Mouse (Mus musculus) adrenal gland, postnatal 4 days (tissue): Measurements from ENCODE around the gene Tmed10. TPM values are rescaled to one million over a fixed set of nuclear protein-coding genes. Genes with fewer than 3 reads are reported as not detected.

Experiments
- DNase-seq, 2 experiments: peaks; one replicate each; pipeline ENCODE4 v3.0.0; 2021 to 2022; ENCODE audit warnings: low spot score in 2 of 2, mixed read lengths in 2 of 2
- total RNA-seq, 2 experiments: library from RNA; stranded (reverse); gene quantifications; 2 replicates each; pipeline ENCODE4 v1.2.3; 2021

Tmed10 gene
- total RNA-seq, 2 experiments from 2014 or later = 290 to 301 TPM

DNA sequence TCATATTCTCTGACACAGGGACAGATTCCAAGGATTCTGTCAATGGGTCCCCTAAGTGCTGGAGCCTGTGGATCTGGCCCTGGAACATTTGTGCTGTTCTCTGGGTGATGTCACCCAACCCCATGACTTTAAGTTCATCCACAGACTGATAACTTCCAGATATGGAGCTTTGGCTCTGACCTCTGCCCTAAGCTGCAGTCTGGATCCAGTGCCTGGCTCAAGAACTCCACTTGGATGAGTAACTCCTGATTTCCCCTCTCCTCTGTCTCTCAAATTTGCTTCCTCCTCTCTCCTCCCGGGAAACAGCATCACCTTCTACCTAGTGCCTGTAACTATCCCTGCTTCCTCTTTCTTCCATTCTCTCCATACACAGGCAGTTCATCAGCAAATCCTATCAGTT, 5.7 kb upstream of the Tmed10 start:
- no peak for DNase-seq

DNA sequence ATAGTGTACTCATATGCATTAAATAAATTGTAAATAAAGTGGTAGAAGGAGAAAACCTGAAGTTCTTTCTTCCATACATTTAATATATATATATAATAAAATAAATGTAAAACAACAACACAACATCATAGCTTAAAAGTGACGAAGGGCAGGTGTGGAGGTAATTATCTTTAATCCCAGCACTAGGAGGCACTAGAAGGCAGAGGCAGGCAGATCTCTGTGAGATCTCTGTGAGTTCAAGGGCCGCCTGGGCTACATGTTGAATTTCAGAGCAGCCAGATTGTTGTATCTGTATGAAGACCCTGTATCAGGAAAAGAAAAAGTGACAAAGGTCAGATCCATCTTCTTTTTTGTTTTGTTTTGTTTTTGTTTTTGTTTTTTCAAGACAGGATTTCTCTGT, 3.6 kb upstream of the Tmed10 start:
- no peak for DNase-seq

DNA sequence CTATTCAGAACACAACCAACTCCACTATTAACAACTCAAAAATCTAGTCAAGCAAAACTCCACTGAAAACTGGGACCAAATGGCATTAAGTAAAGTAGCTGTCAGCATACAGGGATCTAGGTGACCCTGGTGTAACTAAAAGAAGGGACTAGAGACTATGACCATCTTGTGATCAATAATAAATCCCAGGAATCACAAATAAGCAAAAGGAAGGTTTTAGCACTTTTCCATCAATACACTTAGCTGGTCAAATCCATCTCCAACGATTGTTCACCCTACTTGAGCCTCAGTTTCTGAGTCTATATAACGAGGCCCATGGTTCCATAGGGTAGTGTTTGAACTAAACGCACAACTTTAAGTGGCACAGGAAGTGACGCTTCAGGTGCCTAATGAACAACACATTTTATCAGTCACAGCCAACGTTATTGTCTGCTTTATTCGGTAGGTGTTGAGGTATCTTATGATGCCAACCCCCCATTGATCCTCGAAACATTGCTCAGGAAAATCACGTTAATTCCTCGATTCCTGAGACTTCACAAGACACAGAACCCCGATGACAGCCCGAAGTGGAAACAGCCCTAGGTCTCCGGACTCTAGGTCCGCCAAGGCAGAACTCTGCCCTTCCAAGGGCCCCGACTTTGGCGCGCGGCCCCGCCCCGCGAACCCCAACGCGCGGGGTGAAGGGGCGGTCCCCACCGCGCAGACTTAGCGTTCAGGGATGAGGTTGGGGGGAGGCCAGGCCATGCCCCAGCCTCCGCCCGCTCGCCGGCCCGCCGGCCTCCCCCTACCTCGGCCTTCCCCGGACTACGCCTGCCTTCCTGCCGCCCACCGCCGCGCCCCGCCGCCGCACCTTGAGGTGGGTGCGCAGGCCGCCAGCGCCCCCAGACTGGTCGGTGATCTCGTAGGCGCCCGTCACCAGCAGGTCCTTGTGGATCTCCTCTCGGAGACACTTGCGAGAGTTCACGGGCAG, 771 bp downstream of the Tmed10 start:
- peak; percentile 47 to 60 for DNase-seq

DNA sequence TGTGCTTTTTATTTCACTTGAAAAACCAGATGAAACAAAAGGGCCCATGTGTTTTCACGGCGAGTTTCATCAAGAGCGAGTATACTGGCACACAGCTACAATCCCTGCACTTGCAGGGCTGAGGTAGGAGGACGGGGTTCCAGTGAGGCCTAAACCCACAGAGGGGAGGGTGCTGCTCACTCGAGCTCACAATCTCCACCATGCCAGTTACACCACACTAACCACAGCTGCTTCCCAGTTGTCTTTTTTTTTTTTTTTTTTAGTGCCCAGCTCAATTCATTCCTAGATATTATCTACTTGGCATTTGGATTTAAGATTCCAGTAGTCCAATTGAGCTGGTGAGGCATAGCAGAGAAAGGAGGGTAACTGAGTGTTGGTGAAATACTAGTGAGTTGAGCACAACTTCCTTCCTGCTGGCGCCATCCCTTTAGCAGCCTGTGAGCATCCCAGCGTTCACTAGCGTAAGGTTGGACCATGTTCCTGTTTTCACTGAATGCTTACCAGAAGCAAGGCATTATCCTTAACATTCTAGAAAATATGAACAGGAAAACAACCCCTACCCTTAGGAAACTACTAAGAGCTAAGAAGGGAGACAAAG, 2.5 kb downstream of the Tmed10 start:
- DNase-seq = no peak

DNA sequence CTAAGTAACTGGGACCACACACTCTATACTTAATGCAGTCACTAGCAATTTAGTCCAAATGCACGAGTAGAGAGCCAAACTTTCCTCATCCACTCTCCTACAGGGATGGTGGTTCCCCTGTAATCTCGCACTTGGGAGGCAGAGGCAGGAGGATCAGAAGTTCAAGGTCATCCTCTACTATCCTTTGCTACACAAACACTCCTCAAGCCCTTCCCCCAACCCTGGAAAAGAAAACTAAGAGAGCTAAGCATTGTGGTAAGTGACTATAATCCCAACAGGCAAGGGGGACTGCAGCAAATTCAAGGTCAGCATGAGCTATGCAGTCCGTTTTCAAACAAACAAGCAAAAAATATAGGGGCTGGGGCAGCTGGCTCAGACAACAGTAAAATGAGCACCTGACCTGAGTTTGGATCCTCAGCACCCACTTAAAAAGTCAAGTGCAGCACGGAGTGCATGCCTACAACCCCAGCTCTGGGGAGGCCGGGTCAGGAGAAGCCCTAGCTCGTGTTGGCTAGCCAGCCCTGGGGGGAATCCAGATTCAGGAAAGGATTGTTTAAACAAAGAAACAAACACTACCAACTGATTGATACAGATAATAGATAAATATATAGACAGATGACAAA, 6.1 kb downstream of the Tmed10 start:
- no peak for DNase-seq

DNA sequence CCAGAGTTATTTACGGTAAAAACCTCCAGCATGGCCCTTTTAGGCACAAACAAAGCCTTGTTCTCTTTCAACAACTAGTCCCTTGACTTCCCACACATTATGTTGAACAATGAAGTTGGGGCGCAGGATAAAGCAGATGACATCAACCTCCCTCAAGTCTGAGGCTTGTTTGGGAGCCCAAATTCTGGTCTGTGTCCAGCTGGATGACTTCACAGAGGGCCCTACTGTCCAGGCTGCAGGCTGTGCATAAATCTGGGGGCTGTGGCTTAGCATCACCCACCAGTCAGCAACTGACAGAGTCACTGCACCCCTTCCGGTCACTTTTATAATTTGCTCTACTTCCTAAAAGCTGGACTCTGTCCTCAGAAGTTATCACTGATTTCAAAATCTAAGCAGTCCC, 8.4 kb downstream of the Tmed10 start:
- no peak for DNase-seq

DNA sequence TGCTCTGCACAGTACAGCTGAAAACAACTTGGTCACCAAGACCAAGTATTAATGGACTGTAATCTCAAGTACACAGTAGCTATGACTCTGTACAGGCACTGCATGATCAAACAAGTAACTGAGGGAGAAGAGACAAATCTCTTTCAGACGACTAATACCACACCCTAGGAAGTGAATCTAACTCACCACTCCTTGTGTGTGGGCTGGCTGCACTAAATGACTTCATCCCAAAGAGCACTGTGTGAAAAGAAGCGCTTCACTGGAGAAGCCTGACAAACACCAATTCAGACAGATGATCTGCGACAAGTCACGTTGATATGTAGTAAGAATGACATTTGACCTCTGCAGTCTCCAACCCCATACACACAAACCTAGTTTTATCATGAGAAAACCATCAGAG, 12.1 kb downstream of the Tmed10 start:
- DNase-seq = no peak

DNA sequence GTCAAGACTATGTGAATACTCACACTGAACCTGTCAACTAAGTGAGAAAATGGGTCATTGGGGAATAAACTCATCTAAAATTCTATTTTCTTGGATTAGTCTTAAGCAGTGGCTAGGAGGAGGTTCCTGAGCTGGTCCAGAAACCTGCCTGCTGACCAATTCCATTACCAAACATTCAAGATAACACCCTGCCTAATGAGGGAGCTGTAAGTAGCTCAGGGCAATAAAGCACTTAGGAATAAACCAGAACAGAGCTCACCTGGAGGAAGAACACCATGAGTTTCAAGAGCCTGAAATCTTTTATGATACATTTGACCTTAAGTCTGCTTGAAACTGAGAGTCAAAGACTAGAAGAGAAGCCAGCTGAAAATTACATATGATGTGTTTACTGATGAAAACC, 13.1 kb downstream of the Tmed10 start:
- DNase-seq = no peak

DNA sequence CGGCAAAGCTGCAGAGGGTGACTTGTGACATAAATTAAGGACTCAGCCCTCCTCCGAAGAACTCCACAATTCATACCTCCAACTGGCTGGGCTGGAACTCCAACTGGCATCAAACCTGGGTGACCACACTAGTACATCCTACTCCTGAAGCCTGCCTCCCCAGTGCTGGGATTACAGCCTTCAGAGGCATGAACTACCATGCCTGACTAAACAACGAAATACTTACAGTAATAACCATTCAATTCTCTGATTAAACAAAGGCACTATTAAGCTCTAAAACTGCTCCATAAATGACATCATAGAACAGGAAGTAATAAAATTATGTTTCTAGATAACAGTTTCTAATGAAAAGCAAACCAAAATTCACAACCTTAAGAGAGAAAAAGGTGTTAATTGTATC, 13.5 kb downstream of the Tmed10 start:
- no peak for DNase-seq

DNA sequence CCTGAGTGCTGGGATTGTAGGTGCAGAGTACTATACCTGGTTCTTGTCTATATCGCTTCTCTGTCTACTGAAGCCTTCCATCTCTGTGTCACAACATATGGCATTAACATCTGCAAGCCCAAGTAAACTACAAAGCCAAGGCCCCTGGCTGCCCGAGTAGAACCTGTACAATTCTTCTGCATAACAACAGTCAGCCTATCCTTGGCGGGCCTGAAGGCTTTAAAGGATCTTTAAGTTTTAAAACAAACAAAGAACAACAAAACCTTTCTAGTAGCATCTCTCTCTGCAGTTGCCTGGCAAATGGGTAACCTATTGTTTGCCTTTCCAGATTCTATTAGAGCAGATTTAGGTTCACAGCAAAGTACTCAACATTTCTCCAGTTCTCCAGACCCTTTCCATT, 20.6 kb downstream of the Tmed10 start:
- DNase-seq = no peak

DNA sequence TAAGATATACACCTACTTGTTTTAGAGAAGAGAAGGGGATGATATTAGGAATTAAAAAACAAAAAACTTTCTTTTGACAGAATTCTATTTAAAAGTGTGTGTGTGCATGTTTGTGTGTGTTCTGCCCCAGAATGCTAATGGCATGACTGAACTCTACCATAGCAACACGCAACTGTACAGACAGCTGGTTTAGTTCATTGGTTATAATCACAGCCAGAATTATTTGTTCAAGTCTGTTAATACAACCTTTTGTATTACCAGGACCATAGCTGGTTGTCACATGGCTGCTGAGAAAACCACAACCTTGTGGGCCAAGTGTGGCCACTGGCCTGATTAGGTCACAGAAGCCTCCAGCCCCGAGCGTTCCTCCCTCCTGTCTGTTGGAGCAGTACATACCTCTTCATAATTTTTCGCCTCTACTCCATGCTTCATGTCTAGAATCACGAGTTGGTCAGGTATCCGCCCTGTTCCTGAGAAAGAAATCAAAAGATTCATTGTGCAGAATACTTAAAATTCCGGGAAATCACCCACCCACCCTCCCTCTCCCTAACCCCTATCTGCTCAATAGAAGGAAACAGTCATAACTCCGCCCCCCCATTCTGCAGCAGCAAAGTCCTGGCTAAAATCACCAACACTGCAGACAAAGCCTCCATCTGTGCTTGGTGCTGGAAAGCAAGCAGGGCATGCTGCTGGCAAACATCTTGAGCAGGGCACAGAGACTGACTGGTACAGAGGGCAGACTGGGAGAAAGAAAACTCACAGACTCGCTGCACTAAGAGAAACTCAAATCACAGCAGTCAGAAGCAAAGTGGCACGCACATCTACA, 24.0 kb downstream of the Tmed10 start:
- DNase-seq = no peak

DNA sequence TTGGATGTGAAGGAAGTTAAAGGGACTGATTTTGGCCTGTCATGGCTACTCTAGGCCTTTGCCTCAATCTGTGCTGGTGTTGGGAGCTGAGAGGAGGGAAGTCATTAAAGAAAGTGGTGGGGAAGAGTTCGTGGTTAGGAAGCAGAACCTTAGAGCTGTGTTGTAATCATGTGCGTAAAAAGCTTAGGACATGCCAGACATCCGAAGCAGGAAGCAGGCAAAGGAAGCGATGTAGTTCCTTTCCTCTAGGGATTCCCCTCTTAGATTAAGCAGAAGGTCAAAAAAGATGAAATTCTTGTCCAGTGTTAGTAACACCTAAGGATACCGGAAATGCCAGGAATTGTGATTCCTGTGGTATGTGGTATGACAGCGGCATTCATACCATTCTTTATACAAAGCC, 26.3 kb downstream of the Tmed10 start:
- DNase-seq = no peak

DNA sequence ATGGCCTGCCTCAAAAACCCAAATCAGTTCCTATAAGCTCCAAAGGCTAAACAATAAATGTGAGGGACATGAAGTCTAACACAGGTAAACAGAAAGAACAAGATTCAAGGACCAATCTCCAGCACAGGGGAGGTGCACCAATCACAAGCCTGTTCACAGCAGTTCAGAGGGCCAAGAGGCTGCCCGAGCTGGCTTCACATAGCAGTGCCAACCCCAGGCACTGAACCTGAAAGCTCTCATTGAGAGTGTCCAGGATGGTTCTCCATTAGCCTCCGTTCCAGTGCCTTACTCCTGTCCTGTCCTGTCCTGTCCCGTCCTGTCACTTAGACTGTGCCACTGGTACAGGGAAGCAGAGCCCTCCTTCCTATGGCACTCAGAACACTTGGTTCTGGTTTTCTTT, 27.5 kb downstream of the Tmed10 start:
- DNase-seq = no peak

DNA sequence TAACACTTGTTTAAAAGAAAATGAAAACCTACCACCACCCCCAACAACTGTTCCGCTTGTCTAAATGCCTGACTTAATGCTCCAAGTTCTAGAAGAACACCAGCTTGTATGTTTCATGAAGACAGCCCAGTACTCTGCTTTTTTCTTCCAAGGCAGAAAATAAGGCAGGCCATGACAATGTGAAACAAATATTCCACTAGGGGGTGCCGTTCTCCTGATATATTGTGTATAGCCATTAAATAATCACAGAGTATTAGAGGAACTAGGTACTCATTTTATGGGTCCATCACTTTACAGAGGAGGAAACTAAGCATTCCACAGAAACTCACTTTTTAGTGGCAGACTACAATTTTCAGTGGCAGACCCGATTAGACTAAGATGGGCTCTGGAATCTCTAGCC, 28.3 kb downstream of the Tmed10 start:
- DNase-seq = peak in 1 of 2 experiments; percentile 33

DNA sequence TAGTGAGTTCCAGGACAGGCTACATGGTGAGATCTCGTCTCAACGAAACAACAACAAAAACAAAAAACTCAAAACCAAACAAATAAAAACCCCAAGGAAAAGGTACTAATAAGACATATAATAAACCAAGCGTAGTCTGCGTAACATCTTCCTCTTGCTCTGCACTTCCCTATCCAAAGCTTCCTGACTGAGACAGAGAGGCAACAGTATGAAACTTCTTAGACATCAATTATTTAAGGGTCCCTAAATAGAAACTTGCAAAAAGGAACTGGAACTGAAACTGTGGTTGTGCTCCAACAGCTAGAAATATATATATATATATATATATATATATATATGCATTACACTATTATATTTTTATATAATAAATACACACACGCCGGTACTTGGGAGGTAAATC, 29.1 kb downstream of the Tmed10 start:
- DNase-seq = no peak

DNA sequence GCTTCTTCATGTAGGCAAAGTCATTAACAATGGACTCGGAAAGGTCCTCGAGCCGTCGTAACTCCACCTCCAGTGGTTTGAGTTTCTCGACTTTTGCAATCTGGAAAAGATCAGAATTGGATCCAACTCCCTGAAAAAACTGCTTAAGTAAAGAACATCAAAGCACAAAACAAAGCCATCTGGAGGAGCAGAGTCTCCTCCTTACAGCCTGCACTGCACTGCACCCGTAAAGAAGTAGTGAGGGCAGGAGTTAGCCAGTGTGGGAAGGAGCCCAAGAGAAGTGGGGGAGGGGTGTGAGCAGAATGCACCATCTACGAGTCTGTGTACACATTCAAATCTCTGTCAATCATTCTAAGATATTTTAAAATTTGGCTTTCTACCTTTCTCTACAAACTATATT, 30.4 kb downstream of the Tmed10 start:
- DNase-seq = no peak

DNA sequence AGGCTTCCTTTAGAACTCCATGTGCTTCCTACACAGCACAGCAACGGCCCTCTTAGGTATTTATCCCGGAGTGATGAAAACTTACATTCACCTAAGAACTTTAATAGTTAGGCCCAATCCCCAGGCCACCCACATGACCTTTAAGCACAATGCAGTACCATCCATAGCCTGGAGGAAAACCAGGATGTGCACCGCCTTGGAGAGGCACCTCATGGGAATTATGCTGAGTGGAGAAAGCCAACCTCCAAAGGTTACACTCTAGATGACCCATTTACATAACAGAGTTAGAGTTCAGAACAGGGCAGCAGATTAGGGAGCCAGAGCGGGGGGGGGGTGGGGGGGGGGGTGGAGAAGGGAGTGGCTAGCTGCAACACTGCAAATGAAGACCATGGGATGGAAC, 32.3 kb downstream of the Tmed10 start:
- DNase-seq = no peak

DNA sequence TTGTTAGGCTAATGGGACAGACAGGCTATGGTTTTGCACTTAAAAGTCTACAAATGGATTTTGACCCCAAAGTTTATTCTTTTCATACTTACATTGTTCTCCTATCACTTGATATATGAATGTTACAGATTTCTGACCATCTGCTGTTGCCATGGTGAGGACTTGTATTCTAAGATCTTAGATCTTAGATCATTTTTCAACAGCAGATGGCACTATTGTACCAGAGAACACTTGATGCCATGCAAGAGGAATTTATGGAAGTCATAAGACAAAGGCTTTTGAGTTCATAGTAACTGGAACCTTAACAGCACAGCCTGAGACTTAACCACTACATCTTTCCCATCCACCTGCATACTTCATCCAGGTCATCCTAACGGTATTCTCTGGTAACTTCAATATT, 33.5 kb downstream of the Tmed10 start:
- DNase-seq = no peak

DNA sequence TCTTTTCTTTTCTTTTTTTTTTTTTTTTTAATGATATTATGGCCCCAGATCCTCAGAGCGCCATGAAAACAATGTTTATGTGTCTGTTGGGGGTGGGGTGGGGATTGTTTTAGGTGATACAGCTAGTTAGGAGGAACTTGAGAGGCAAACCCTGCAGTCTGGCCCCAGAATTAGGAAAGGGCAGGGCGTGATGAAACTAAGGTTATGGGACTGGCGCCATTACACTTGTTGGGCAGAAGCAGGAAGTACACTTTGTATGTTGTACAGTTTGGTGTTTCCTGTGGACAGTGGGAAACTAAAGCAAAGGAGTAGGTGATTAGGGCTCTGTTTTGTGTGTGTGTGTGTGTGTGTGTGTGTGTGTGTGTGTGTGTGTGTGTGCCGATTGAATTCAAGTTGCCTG, 34.7 kb downstream of the Tmed10 start:
- DNase-seq = no peak

DNA sequence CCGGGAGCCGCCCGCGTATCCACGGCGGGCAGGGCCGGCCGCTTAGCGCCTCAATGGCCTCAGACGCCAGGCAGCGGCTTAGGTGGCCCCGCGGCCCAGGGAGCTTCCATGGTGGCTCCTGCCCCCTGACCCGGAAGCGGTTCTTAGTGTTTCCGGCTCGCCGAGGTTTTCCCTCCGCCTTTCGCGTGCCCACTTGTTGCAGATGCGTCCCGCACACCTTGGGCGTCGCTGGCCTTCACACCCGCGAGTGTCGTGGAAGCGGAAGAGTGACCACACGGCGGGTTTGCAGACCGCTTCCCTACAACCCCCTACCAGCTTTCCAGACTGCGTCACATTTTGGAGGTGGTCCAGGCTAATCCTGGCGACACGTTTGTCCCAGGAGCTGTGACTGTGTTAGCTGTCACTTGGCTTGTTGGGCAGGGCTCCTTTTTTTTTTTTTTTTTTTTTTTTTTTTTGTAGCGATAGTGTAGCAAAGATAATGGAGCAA, 35.4 kb downstream of the Tmed10 start, which contains the start of gene Nek9:
Gene Nek9, minus strand, starts transcription at position 120 of the 487 bp plus-strand sequence.
- peak; percentile 84 to 90 for DNase-seq

DNA sequence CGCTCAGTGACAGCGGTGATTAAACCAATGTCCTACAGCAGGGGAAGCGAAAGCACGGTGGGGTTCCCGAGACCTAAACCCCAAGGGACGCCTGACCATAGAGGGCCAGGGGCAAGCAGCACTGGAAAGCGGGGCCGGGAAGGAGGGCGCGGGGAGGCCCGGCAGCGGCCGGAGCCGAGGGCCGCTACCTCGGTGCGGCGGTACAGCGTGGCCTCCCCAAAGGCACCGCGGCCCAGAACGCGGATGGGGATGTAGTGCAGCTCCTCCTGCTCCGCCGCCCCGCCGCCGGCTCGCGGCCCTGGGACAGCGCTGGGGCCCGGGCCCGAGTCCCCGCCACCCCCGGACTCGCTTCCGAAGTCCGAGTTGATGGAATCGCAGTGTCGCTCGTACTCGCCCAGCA, 35.8 kb downstream of the Tmed10 start:
- no peak for DNase-seq
